Comparison of ENCODE assay signal across 10 mouse cellular contexts in genomic region chr2:109559088-109560030, GRCm38 (mm10).
A peak's percentile ranks its signal among the peaks of the same experiment; 100 is the strongest.
DNase-seq lines count a peak whose midpoint lies in the region.
"Had no signal": no experiment of that assay in that cellular context is flagged by ENCODE, and none has a peak within 500 bp of the region (broad histone marks: within the 10 kb centered on the region; RNA-seq: fewer than 3 reads in every experiment).

No protein-coding gene starts in this region.

- DNase-seq in gastrocnemius, postnatal 25 days, result peak; percentile 13
- no peak for DNase-seq in gastrocnemius, adult 8-10 months (ENCODE audit: low spot score in 2 of 2)
- peak; percentile 19 for DNase-seq in retina, postnatal 1 day
- no peak for DNase-seq in retina, embryonic 14.5 days (ENCODE audit: low spot score)
- peak; percentile 3 to 31 for DNase-seq in frontal cortex, postnatal 36 days (ENCODE audit: low spot score in 2 of 2)
- peak; percentile 49 to 72 for DNase-seq in layer of hippocampus, postnatal 14 days (ENCODE audit: low spot score in 2 of 2)
- DNase-seq in thymus, postnatal 4 days, result no peak
- no peak for DNase-seq in thymus, postnatal 10 days (ENCODE audit: low spot score in 2 of 2)
- DNase-seq: B cell, adult 2 months; cerebellum, adult 8-10 months had no signal

Comparison
In these comparisons a context has a peak if more than half of its experiments do, and no peak if none do; other contexts are left out.
1. DNase-seq: peak in gastrocnemius, postnatal 25 days (single experiment), retina, postnatal 1 day (single experiment), frontal cortex, postnatal 36 days (2 of 2) and layer of hippocampus, postnatal 14 days (2 of 2); none in gastrocnemius, adult 8-10 months (0 of 2), retina, embryonic 14.5 days (single experiment), thymus, postnatal 4 days (single experiment) and thymus, postnatal 10 days (0 of 2).